Mouse (Mus musculus) urinary bladder, adult 2 months (tissue): Measurements from ENCODE around the gene Cpsf6. TPM values are rescaled to one million over a fixed set of nuclear protein-coding genes. Genes with fewer than 3 reads are reported as not detected.

Source experiments
- DNase-seq: peaks from one replicate; pipeline ENCODE4 v3.0.0; 2022; ENCODE audit warnings: low spot score
- polyA plus RNA-seq: library from polyadenylated mRNA; depleted of rRNA; stranded (reverse); fragments of >200 nt; gene quantifications from 2 replicates; pipeline ENCODE4 v1.2.3, GENCODE M21; 2012

The Cpsf6 gene
- polyA plus RNA-seq, 1 experiment = 43.5 TPM

GRCm38 (mm10) chr10:117385086-117385430, 5.2 kb upstream of the Cpsf6 start:
- DNase-seq = no peak

GRCm38 (mm10) chr10:117384386-117385085, 4.7 kb upstream of the Cpsf6 start:
- DNase-seq = no peak

GRCm38 (mm10) chr10:117383941-117384340, 4.1 kb upstream of the Cpsf6 start:
- no peak for DNase-seq

- no peak for DNase-seq
Observed at GRCm38 (mm10) chr10:117382996-117383550, 3.3 kb upstream of the Cpsf6 start.

- DNase-seq = no peak
Observed at GRCm38 (mm10) chr10:117382146-117382545, 2.3 kb upstream of the Cpsf6 start.

- no peak for DNase-seq
Observed at GRCm38 (mm10) chr10:117380721-117381570, 1.1 kb upstream of the Cpsf6 start.

GRCm38 (mm10) chr10:117379441-117379840, 374 bp downstream of the Cpsf6 start:
- DNase-seq = no peak

- no peak for DNase-seq
Observed at GRCm38 (mm10) chr10:117378642-117379041, 1.2 kb downstream of the Cpsf6 start.

GRCm38 (mm10) chr10:117378291-117378555, 1.6 kb downstream of the Cpsf6 start:
- DNase-seq = no peak

- no peak for DNase-seq
Observed at GRCm38 (mm10) chr10:117377431-117378290, 2.2 kb downstream of the Cpsf6 start.

GRCm38 (mm10) chr10:117376580-117377189, 3.1 kb downstream of the Cpsf6 start:
- DNase-seq = peak; percentile 95

GRCm38 (mm10) chr10:117375841-117376579, 3.8 kb downstream of the Cpsf6 start:
- peak; percentile 52 for DNase-seq

GRCm38 (mm10) chr10:117375163-117375562, 4.7 kb downstream of the Cpsf6 start:
- DNase-seq = no peak

- peak; percentile 30 for DNase-seq
Observed at GRCm38 (mm10) chr10:117363106-117363505, 16.7 kb downstream of the Cpsf6 start.

- no peak for DNase-seq
Observed at GRCm38 (mm10) chr10:117358891-117359290, 20.9 kb downstream of the Cpsf6 start.

GRCm38 (mm10) chr10:117343000-117343399, 36.8 kb downstream of the Cpsf6 start:
- DNase-seq = no peak

- no peak for DNase-seq
Observed at GRCm38 (mm10) chr10:117342406-117342805, 37.4 kb downstream of the Cpsf6 start.

GRCm38 (mm10) chr10:117341029-117341428, 38.8 kb downstream of the Cpsf6 start:
- no peak for DNase-seq

- no peak for DNase-seq
Observed at GRCm38 (mm10) chr10:117339241-117339640, 40.6 kb downstream of the Cpsf6 start.

- DNase-seq = no peak
Observed at GRCm38 (mm10) chr10:117337946-117338345, 41.9 kb downstream of the Cpsf6 start.

- no peak for DNase-seq
Observed at GRCm38 (mm10) chr10:117335649-117336048, 44.2 kb downstream of the Cpsf6 start.
